Mouse (Mus musculus) C2C12 (cell line): ENCODE measurements around the gene Mycbpap. TPM values are rescaled to one million over a fixed set of nuclear protein-coding genes. Genes with fewer than 3 reads are reported as not detected.

Experiments used
- H3K27me3 ChIP-seq: one replicate; pipeline ENCODE4 v1.6.1; 2011; ENCODE audit not compliant: control insufficient read depth, insufficient read depth, insufficient read length
- H3K36me3 ChIP-seq: one replicate; pipeline ENCODE4 v1.6.1; 2011; ENCODE audit not compliant: control insufficient read depth, insufficient read depth
- H3K4me3 ChIP-seq: one replicate; pipeline ENCODE4 v1.5.1; 2011; ENCODE audit warnings: mild to moderate bottlenecking, control low read depth; ENCODE audit not compliant: poor library complexity, insufficient read depth, severe bottlenecking
- H3K79me2 ChIP-seq: one replicate; pipeline ENCODE4 v1.6.1; 2011; ENCODE audit not compliant: control insufficient read depth, insufficient read depth
- H3K79me3 ChIP-seq: one replicate; pipeline ENCODE4 v1.6.1; 2011; ENCODE audit warnings: low read depth, control low read depth
- H3ac ChIP-seq: one replicate; pipeline ENCODE3; 2011; ENCODE audit warnings: low read depth; ENCODE audit not compliant: control insufficient read depth, insufficient read length
- CEBPB ChIP-seq: IDR thresholded peaks from one replicate; pipeline ENCODE4 v1.6.1; 2011; ENCODE audit warnings: low read depth, mild to moderate bottlenecking, control low read depth, moderate library complexity
- CTCF ChIP-seq: IDR thresholded peaks from one replicate; pipeline ENCODE4 v1.5.1; 2011; ENCODE audit not compliant: control insufficient read depth, insufficient read depth, insufficient read length
- FOSL1 ChIP-seq: IDR thresholded peaks from one replicate; pipeline ENCODE4 v1.8.0; 2011; ENCODE audit warnings: mild to moderate bottlenecking, low read length; ENCODE audit not compliant: poor library complexity, insufficient read depth, severe bottlenecking
- MAX ChIP-seq: IDR thresholded peaks from one replicate; pipeline ENCODE4 v1.6.1; 2011; ENCODE audit warnings: mild to moderate bottlenecking, control low read depth
- MYOD1 ChIP-seq: IDR thresholded peaks from one replicate; pipeline ENCODE4 v1.6.1; 2011; ENCODE audit warnings: low read depth; ENCODE audit not compliant: control insufficient read depth, insufficient read length
- MYOG ChIP-seq: IDR thresholded peaks from one replicate; pipeline ENCODE4 v1.6.1; 2011; ENCODE audit not compliant: control insufficient read depth, insufficient read length; ENCODE audit errors: extremely low read depth
- USF1 ChIP-seq: IDR thresholded peaks from one replicate; pipeline ENCODE4 v1.6.1; 2011; ENCODE audit warnings: low read depth, mild to moderate bottlenecking, control low read depth, moderate library complexity
- polyA plus RNA-seq: library from polyadenylated mRNA; unstranded; fragments of >200 nt; fragmentation: generic; extraction: Trizol; gene quantifications from one replicate; pipeline ENCODE4 v1.2.1, GENCODE M21; 2012; ENCODE audit warnings: missing spikeins

Gene Mycbpap
- polyA plus RNA-seq, 1 experiment: not detected

DNA sequence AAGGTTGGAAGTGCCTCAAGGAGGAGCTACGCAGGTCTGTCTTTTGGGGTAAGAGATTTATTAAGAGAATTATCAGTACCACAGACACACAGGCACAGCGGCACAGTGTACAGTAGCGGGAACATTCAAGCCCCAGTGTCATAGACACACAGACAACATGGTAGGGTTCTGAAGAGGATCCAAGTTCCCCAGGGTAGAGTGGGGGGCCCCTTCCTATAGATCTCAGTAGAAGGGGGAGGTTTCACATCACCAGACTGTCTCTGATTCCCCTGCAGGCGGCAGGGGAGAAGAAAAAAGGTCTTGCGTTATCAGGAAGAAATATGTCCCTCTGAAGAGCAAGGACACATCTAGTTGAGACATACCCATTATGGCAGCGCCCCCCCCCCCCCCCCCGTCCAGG is 18.2 kb upstream of the Mycbpap start:
- Histone ChIP-seq H3K27me3 (no peaks in the 10 kb centered on the region), H3K79me3 (no peaks in the 10 kb centered on the region), H3K36me3 (no peaks in the 10 kb centered on the region), H3ac (no peak overlapping the region), H3K4me3 (no peak overlapping the region), H3K79me2 (no peaks in the 10 kb centered on the region)
- no peak for TF ChIP-seq CTCF
- no peak for TF ChIP-seq CEBPB
- no peak for TF ChIP-seq USF1
- no peak for TF ChIP-seq FOSL1

DNA sequence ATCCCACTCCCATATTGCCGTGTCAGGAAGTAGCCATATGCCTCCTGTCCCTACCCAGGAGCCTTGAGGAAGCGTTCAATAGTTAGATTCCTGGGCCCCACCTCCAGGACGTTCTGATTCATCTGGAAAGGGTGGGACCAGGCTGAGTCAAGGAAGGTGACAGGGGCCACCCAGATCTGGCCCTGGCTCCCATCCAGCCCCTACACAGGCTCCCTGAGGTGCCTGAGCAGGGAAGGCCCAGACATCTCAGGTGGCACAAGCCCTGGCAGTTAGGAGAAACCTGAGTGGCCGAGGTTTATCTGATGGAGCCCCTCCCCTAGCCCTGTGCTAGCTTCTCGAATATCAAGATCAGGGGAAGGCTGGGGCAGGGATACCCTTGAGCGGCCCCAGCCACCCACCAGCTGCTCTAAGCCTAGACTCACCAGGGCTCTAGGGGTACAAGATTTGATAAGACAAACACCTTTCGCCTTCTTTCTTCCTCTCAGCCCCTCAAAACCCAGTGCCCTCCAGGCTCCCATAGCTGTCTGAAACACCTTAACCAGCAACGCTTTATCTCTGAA is 17.3 kb upstream of the Mycbpap start:
- no peaks in the 10 kb centered on the region for H3K79me3 ChIP-seq
- no peaks in the 10 kb centered on the region for H3K36me3 ChIP-seq
- H3K27me3 ChIP-seq: no peaks in the 10 kb centered on the region
- H3K4me3 ChIP-seq: no peak overlapping the region
- no peak for TF ChIP-seq FOSL1
- no peak overlapping the region for H3ac ChIP-seq
- no peaks in the 10 kb centered on the region for H3K79me2 ChIP-seq

DNA sequence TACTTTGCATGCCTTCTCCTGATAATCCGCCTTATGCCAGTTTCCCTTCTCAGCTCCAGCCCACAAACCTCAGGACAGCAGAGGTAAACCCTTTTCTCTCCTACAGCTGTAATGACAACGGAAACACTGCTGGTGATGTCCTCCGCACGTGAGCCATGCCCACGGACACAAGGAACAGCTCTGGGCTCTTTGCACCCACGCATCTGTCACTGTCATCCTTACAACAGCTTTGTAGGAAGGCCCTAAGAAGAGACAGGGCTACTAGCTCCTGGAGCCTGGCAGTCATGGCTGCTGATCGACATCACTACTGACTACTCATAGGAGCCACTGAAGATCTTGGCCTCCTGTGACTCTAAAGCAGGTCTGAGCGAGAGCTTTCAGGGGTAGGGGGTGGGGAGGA is 11.6 kb upstream of the Mycbpap start:
- Histone ChIP-seq H3K36me3 (no peaks in the 10 kb centered on the region), H3K79me3 (no peaks in the 10 kb centered on the region), H3K79me2 (no peaks in the 10 kb centered on the region), H3K27me3 (no peaks in the 10 kb centered on the region), H3K4me3 (no peak overlapping the region), H3ac (no peak overlapping the region)
- TF ChIP-seq USF1 (no peak), CEBPB (no peak), CTCF (no peak)

DNA sequence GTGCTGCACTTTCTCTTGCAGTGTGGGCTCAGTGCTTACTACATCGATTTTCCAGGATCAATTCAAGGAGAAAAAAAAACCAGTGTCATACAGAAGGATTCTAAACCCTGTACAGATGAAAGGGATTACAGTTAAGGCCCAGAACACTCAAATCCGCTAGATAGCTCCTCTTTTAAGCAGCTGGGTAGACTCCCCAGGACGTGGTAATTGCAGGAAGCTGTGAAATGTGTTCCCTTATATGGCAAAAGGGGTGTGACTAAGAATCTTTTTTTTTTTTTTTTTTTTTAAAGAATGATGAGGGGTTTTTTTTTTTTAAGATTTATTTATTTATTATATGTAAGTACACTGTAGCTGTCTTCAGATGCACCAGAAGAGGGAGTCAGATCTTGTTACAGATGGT is 7.3 kb upstream of the Mycbpap start:
- H3K27me3 ChIP-seq: no peaks in the 10 kb centered on the region
- no peak overlapping the region for H3ac ChIP-seq
- H3K79me2 ChIP-seq: no peaks in the 10 kb centered on the region
- no peak overlapping the region for H3K4me3 ChIP-seq
- no peaks in the 10 kb centered on the region for H3K36me3 ChIP-seq
- H3K79me3 ChIP-seq: no peaks in the 10 kb centered on the region
- TF ChIP-seq USF1 (no peak), CTCF (no peak), MYOD1 (no peak), FOSL1 (no peak), MAX (no peak), CEBPB (no peak), MYOG (no peak)

DNA sequence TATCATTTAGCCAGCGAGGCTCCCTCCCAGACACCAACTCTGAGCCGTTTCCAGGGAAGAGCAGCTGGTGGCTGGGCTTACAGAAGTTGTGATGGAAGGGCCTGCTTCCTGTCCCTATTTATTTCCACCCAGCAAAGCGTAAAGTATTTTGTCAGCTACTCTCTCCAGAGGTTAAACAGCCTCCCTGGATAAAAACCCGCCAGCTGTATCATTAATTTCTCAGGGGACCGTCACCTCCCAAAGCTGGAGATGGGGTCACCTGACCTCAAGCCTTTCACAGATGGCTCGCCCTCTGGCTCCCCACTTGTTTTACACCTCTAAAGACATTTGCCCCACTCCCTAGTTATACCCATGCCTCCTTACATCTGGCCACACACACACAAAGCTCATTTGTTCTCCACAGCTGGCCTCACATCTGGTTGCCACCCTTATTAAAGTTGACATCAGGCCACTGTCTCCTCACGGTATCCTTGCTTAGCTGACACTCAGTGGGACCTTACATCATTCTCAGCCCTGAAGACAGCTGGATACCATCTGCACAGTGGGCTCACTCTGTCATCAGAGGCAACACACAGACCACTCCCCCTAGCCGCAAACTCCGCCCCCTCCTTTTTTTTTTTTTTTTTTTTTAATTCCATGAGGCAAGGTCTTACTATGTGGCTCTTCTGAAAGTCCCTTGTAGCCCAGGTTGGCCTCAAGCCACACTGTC is 4.8 kb upstream of the Mycbpap start:
- no peaks in the 10 kb centered on the region for H3K36me3 ChIP-seq
- TF ChIP-seq MYOG: no peak
- no peak for TF ChIP-seq MYOD1
- TF ChIP-seq MAX: no peak
- TF ChIP-seq CEBPB: no peak
- no peak for TF ChIP-seq USF1
- no peak for TF ChIP-seq FOSL1
- no peak for TF ChIP-seq CTCF
- no peaks in the 10 kb centered on the region for H3K79me2 ChIP-seq
- H3K79me3 ChIP-seq: no peaks in the 10 kb centered on the region
- H3K27me3 ChIP-seq: peaks cover 3% of the 10 kb centered on the region
- no peak overlapping the region for H3ac ChIP-seq
- no peak overlapping the region for H3K4me3 ChIP-seq

DNA sequence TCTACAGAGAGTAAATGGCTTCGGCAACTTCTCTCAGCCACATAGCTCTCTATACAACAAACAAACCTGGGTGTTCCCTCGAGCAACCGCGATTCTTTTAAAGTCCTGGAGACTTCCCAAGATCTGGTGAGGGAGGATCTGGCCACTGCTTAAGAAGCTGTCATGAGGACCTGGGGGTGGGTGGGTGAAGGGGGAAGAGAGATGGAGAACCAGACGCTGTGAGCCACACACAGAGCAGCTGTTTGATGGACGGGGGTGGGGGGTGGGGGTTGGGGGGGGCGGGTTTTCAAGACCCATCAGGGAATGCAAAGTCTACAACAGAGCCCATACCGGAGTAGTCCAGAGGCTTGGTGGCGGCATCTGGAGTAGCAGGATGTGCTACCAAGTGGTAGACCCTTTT is 8.1 kb downstream of the Mycbpap start:
- no peaks in the 10 kb centered on the region for H3K79me3 ChIP-seq
- H3ac ChIP-seq: no peak overlapping the region
- no peak for TF ChIP-seq USF1
- TF ChIP-seq MYOD1: no peak
- no peak for TF ChIP-seq CTCF
- H3K27me3 ChIP-seq: peaks cover 13% of the 10 kb centered on the region
- no peaks in the 10 kb centered on the region for H3K36me3 ChIP-seq
- no peak overlapping the region for H3K4me3 ChIP-seq
- no peaks in the 10 kb centered on the region for H3K79me2 ChIP-seq
